Comparison of ENCODE assay signal across 19 mouse cellular contexts in the genomic region with DNA sequence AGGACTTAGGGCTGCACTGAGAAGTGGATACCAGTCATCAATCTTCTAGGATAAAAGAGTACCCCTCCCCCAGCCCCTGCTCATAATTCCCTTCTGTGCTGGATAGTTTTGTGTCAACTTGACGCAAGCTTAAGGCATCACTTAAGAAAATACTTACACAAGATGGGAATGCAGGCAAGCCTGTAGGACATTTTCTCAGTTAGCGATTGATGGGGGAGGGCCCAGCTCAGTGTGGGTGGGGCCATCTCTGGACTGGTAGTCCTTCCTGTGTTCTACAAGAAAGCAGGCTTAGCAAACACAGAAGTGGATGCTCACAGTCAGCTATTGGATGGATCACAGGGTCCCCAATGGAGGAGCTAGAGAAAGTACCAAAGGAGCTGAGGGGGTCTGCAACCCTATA. TPM values are rescaled to one million over a fixed set of nuclear protein-coding genes. Genes with fewer than 3 reads are reported as not detected.
"Had no signal": no experiment of that assay in that cellular context is flagged by ENCODE, and none has a peak within 500 bp of the region (broad histone marks: within the 10 kb centered on the region; RNA-seq: fewer than 3 reads in every experiment).

No protein-coding gene starts in this region.

- ATAC-seq: liver, embryonic 12.5 days; midbrain, embryonic 16.5 days had no signal

- H3K36me3 ChIP-seq: liver, embryonic 12.5 days; lung, embryonic 15.5 days; midbrain, embryonic 10.5 days; midbrain, embryonic 12.5 days; neural tube, embryonic 13.5 days; neural tube, embryonic 15.5 days had no signal

- H3K4me1 ChIP-seq: liver, embryonic 12.5 days; midbrain, embryonic 12.5 days; neural tube, embryonic 13.5 days; neural tube, embryonic 15.5 days had no signal

- H3K4me2 ChIP-seq: liver, embryonic 12.5 days; lung, embryonic 15.5 days; midbrain, embryonic 12.5 days; neural tube, embryonic 13.5 days; neural tube, embryonic 15.5 days had no signal

- H3K4me3 ChIP-seq: liver, embryonic 12.5 days; lung, embryonic 15.5 days; midbrain, embryonic 10.5 days; midbrain, embryonic 12.5 days; myocyte; neural tube, embryonic 13.5 days; neural tube, embryonic 15.5 days had no signal

- H3K9ac ChIP-seq: liver, embryonic 12.5 days; liver, embryonic 14.5 days; lung, embryonic 15.5 days; midbrain, embryonic 12.5 days; neural tube, embryonic 13.5 days; neural tube, embryonic 15.5 days had no signal

- H3K27ac ChIP-seq: liver, embryonic 12.5 days; liver, embryonic 14.5 days; lung, embryonic 15.5 days; midbrain, embryonic 10.5 days; midbrain, embryonic 12.5 days; neural tube, embryonic 13.5 days; neural tube, embryonic 15.5 days had no signal

- DNase-seq: midbrain, embryonic 14.5 days; retina, postnatal 1 day; right cerebral cortex, adult 18-20 months; right cerebral cortex, postnatal 25 days; right cerebral cortex, postnatal 4 days; spleen, adult 18-20 months; thymus, adult 18-20 months; thymus, postnatal 14 days; thymus, postnatal 36 days had no signal

- H3K9me3 ChIP-seq: liver, embryonic 12.5 days; lung, embryonic 15.5 days; midbrain, embryonic 10.5 days; midbrain, embryonic 12.5 days; neural tube, embryonic 13.5 days; neural tube, embryonic 15.5 days had no signal

- H3K27me3 ChIP-seq: liver, embryonic 12.5 days; lung, embryonic 15.5 days; midbrain, embryonic 12.5 days; neural tube, embryonic 13.5 days; neural tube, embryonic 15.5 days had no signal

RNA-seq across cellular contexts. Expression of gene Kif12, which starts 22.4 kb away (rescaled TPM):
- polyA plus RNA-seq: midbrain, embryonic 10.5 days; midbrain, embryonic 12.5 days; midbrain, embryonic 14.5 days; myocyte; neural tube, embryonic 11.5 days; neural tube, embryonic 13.5 days had no signal

RNA-seq across cellular contexts. Expression of gene Ambp, which starts 39.8 kb away (rescaled TPM):
- polyA plus RNA-seq: midbrain, embryonic 10.5 days; midbrain, embryonic 12.5 days; midbrain, embryonic 14.5 days; midbrain, embryonic 16.5 days; myocyte had no signal
